Mouse (Mus musculus) hindlimb bud, embryonic 11.5 days (tissue): ENCODE data around the gene Rsph14.
"Not testable (repeated sequence)": the region's sequence is repeated elsewhere in the genome, so short reads cannot be mapped to it uniquely, and the experiment has no call there.

Experiments
- DNase-seq: peaks from one replicate; pipeline ENCODE4 v3.0.0-alpha.2; 2012; ENCODE audit warnings: low read depth, low spot score; ENCODE audit errors: extremely low spot score

Rsph14 gene

DNA sequence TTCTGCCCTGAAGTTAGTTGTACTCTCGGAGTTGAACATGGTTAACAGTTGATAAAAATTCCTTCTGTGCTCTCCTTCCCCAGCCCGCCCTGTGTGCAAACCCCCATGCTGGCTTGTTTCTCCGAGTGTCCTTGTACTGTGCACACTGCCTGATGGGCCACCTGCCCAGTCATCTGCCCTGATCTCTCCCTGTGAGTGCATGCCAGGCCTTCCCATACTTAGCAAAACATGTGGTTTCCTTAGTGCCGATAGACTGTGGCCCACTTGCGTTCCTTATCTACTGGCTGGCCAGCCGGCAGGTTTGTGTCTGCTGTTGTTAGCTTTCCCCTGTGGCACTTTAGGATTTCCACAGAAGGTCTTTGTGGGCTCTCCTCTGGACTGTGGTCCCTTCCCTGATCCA, 21.7 kb upstream of the Rsph14 start:
- no peak for DNase-seq

DNA sequence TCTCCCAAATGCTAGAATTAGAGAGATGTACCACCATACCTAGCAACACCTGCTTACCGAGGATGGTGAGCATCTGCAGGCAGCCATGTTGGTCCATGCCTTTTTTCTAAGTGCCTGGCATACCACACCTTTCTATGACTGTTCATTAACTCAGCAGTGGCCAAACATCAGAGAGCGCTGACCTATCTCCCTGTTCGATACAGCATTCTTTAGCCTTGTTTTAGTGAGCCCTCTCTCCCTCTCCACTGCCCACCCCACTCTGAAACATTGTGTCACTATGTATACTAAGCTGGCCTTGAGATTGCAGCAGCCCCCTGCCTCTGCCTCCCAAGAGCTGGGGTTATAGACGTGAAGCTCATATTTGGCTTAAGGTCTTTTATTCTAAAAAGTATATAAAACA, 21.3 kb upstream of the Rsph14 start:
- no peak for DNase-seq

DNA sequence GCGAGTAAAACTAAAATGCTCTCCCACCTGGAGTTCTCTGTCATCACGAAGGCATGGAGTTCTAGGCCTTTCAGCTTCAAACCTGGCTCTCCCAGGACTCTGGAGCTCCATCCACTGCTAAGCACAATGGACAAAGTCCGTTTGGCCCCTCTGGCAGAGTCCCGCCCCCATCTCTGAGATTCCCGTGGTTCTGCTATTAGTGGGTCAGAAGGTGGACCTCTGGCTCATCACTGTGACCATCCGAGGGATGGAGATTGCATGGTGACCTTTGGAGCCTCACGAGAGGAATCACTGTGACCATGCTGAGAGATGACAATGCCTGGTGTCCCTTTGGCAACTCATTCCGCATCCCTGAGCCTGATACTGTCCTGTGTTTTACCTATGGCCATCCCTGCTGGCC, 20.5 kb upstream of the Rsph14 start:
- DNase-seq: no peak

DNA sequence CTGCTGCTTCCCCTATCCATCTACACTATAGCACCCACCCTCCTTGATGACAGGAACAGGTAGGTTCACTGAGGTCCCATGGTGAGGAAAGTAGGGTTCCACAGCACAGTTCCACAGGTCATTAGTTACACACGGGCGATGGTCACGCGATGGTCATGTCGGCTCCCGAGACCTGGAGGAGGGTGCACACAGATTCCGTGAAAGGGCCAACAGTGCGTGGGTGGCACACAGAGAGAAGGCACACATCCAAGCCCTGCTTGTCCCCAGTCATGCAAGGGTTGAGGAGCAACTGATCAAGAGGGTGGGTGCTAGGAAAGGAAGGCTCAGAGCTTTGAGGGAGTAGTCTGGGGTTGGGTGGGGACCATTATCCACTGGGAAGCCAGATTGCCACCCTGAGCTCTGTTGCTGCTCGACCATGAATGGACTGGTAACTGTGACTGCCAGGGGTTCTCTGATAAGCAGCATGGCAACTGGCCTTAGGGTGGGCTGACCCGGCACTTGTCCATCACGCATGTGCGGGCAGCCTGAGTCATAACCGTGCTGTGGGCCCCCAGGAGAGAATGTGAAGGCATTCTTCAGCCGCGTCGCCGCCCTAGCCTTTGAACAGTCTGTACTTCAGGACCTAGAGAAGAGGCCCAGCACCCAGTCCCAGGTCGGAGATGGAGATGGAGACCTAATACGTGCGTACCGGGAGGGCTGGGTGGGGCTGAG, 19.1 kb upstream of the Rsph14 start:
- DNase-seq: no peak

DNA sequence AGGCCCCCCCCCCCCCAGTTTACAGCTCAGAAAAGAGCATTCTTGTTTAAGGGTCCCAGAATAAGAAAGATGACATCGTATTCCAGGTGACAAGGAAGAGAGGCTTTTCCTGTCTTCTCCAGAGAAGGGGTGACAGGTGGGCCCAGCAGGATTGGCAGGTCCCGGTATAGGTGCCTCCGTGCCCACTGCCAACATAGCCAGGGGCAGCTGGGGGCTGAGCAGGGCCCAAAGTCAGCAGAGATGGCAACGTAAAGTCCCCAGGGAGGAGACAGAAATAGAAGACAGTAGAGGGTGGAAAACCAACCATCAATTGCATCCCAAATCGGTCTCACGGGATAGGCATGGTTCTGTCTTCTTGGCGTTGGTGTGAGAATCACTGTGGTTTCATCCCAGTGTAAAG, 16.3 kb upstream of the Rsph14 start:
- DNase-seq: no peak

DNA sequence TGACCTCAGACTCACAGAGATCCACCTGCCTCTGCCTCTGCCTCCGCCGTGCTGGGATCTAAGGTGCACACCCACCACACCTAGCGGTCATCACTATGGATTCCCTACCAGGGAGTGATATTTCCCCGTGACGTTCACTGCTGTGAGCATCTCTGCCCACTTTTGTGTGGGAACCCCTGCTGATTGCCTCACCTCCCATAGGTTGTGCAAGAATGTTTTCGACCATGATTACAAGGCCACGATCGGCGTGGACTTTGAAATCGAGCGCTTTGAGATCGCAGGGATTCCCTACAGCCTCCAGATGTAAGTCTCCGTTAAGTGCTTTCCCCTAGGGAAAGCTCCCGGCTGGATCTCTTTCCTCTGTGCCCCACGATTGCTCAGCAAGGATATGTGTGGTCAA, 13.4 kb upstream of the Rsph14 start:
- DNase-seq: no peak

DNA sequence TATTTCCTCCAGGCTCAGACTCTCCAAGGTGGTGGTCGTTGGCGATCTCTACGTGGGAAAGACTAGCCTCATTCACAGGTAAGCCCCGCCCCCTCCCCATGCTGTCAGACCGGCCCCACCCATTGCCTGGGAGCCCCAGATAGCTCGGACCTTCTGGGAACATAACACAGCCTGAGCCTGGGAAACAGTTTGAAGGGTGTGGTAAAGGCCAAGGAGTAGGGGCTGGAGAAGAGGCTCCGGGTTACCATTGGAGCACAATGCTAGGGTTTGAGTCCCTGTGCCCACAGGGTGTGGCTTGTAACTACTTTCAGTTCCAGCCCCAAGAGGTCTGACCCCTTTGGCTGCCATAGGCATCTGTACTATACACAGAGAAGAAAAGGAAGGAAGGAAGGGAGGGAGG, 12.1 kb upstream of the Rsph14 start:
- no peak for DNase-seq

DNA sequence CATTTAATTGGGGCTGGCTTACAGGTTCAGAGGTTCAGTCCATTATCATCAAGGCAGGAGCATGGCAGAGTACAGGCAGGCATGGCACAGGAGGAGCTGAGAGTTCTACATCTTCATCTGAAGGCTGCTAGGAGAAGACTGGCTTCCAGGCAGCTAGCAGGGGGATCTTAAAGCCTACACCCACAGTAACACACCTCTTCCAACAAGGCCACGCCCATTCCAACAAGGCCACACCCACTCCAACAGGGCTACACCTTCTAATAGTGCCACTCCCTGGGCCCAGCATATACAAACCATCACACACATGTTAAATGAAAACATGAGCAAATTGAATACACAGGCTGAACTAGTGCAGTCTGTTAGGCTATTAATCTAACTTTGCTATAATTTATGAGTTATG, 9.7 kb upstream of the Rsph14 start:
- not testable (repeated sequence) for DNase-seq

DNA sequence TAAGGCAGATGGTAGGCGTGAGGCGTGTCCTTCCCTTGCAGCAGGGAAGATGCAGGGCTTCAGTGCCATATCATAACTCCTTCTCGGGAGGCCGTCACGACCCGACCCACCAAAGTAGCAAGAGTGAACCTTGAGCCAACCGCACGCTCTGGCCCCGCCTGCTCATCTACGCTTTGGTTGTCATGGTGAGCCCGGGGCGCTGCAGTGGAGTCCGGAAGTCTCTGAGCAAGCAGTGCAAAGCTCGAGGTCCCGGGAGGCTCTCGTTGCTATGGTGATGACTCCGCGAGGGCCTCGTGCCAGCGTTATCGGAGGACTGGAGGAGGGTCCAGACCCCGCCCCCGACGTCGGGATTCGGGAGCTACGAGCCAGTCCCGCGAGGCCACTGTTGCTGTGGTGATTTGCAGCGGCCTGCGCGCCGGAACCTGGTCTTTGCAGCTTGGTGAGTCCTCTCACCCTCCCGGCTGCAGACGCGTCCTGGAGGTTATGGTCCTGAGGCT, 4.5 kb upstream of the Rsph14 start, which contains the start of gene Rab36:
TSS of gene Rab36 (plus strand) at position 176 of the 497 bp plus-strand sequence.
- DNase-seq: peak; percentile 90

DNA sequence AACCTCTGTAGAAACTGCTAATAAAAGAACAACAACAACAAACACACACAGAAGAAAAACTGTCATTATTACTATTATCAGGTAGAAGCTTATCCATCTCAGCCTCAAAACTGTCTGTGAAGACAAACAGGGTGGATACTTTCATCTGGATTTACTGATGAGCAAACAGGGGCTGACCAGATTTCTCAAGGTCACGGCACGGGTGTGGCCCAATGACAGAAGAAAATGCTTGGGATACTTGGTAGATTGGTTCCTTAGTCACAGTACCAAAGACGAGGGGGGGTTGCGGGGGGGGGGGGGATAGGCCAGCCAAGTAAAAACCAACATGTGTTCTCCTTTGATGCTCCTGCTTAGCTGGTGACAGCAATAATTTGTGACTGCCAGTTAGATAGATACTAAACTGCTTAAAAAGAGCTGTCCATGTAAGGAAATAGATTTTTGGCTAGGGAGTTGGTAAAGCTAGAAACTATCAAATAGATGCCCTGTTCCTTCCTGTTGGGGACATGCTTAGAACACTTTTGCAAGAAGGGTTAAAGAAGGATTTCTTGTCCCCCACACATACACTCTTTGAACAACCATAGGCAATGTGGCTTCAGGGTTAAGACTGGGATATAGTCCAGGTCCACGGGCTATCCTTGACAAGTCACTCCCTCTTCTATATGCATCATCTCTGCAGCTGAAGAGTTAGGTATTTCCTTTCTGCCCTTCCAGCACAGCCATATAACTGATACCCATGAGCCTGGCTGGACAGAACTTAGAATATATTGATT, 856 bp downstream of the Rsph14 start:
- no peak for DNase-seq

DNA sequence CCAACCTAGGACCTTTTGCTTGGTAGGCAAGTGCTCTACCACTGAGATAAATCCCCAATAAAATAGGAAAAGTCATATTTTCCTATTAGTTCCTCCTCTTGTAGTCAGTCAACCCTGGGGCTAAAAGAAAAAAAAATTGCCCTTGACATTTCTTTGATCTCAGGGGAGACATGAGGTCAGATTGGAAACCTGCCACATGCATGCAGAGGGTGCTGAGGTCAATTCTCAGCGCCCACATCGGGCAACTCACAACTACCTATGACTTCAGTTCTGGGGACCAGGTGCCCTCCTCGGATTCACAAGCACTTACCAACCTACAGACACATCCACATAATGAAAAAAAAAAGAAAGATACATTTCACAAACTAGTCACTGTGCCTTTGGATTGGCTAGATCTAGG, 2.2 kb downstream of the Rsph14 start:
- DNase-seq: no peak

DNA sequence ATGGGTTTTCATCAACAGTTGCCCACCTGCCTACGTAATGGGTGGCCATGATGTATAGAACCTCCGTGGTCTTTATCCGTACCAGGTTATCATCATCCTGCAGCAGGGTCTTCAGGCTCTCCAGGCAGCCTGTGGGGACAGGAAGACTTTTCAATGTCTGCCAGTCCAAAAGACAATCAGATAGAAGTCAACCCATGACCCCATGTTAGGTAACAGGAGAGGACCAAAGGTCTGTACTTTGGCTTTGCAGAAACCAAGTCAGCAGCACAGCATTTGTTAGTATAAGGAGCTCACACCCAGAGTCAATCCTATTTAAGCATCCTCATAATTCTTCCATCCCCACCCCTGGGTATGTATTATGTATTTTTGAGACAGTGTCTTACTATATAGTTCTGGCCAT, 2.7 kb downstream of the Rsph14 start:
- DNase-seq: no peak

DNA sequence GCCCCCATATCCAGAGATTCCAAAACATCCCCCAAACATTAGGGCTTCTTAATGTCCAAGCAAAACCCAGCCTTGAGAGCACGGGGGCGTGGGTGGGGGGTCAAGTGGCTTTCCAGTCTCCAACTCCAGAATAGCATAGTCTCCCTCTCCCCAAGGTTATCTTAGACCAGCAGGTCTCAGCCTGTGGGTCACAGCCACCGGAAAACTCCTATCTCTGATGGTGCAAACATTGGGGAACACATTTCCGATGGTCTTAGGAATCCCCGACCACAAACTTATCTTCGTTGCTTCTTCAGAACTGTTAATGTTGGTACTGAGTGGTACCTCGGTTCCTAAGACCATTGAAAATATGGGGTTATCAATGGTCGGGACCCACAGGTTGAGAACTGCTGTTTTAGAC, 3.6 kb downstream of the Rsph14 start:
- no peak for DNase-seq

DNA sequence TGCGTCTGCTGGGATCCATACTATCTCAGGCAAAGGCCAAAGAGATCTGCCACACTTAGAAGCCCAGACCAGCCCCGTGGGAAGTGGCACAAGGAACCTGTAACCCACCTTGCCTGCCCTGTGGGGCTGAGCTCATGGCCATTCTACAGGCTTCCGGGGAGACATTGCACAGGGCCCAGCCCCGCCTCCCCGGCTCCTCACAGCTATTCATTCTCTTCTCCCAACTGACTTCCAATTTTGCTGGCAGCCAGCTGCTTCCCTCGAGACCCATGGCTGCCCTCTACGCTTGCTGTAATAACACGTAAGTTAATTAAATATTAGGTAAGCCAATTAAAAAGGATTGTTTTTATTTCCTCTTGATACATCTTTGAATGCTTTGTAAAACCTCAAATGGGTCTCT, 5.9 kb downstream of the Rsph14 start:
- DNase-seq: no peak

DNA sequence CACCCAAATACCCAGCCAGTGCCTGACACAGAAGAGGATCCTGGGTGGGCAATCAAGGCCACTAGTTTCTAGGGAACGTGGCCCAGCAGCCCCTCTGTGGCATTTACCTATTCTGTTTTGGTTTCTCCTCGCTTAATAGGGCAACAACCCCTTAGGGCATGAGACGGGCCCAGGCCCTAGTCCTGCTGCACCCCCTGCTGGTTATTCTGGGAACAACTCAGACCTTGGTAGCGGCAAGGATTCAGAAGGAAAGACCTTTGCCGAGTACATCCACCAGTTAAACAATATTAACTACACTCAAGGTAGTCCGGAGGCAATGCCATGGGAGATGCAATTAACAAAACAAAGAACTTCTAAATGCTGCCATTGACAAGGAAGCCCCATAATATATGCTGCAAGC, 11.2 kb downstream of the Rsph14 start:
- DNase-seq: no peak

DNA sequence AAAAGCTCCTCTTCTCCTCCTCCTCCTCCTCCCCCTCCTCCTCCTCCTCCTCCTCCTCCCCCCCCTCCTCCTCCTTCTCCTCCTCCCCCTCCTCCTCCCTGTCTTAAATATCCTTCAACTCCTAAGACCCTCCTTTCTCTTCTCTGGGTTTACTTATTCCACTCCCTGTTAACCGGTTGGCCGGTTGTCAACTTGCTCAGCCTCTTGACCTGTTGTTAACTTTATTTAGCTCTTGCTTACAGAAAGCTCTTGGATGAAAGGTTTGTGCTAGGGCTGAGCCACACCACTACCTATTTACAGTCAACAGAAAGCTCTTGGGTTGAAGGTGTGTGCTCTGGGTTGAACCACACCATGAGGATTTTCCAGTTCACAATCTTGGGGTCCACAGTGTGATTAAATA, 12.1 kb downstream of the Rsph14 start:
- DNase-seq: no peak

DNA sequence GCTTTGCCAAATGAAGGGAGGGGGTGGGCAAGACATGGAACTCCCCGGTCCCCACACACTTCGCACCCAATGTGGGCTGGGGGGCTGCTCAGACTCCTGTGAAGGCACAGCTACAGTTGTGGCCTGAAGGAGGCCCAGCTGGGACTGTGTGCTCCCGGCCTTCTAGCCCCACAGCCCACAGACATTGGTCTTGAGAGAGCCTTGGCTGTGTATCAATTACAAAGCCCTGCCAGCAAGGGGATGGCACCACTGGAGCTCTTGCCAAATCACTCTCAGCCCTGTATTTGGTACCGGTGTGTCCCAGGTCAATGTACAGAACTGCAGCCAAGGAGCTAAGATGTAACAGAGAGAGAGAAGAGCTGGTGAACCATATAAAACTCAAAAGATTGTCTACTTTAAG, 15.9 kb downstream of the Rsph14 start:
- DNase-seq: no peak

DNA sequence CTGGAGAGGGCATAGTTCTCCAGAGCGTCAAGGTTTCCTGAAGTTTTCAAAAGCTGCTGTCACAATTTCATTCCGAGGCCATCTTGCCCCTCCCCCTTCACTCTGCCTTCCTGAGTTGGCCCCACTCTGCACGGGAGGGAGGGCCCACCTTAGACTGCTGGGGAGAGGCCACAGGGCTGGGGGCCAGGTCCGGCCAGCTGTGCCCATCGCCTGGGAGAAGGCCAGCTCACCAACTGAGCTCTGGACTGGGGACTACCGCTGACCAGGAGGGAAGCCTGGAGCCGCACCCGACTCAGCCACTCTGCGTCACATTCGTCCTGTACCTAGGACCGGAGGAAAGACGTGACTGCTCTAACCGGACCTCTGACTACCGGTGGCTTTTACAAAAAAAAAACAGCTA, 16.9 kb downstream of the Rsph14 start:
- no peak for DNase-seq

DNA sequence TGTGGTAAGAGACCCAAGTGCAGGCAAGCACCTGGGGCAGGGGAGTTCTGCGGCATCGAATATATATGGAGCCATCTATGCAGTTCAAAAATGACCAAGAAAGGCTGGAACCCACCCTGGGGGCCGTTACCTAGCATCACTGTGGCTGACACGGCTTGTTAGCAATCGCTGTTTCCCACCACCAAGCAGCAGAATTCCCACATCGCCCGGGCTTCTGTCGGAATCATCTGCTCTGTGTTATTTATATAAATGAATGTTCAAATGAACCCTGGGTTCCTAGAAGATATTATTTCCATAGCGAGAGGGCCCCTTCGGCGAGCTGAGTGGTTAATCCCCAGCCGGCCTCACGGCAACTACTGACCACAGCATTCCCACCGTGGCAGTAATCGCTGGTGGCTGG, 21.7 kb downstream of the Rsph14 start:
- no peak for DNase-seq

DNA sequence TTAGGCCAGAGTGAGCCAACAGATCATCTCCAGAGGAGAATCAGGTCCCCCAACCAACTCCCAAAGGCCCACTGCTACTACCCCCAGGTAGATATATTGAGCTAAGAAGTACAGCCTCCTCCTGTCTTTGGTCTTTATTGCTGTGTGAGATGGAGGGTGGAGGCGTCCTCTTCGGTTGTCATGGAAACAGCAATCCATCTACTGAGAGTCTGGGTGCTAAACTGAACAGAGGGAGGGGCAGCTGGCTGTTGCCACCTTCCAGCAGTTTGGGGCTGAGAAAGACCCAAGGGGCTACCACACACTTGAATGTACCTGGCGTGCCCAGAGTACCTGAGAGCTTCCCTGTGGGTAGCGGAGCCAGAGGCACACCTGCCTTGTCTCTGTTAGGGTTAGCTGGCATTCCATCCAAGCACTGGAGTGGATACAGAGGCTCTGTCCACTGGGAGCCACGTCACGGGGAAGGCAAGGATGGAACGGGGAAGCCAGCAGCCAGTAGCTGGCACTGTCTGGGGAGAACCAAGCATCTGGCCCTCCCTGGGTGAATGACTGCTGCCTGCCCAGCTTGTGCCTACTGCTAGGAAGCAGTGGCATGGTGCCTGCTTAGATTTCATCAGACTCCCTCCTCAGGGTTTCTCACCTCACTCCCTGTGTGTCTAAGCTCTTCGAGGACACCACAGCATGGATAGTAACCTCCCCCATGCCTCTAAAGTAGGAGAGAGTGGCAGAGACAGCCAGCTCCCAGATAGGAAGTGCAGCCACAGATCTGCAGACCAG, 25.3 kb downstream of the Rsph14 start:
- DNase-seq: no peak

DNA sequence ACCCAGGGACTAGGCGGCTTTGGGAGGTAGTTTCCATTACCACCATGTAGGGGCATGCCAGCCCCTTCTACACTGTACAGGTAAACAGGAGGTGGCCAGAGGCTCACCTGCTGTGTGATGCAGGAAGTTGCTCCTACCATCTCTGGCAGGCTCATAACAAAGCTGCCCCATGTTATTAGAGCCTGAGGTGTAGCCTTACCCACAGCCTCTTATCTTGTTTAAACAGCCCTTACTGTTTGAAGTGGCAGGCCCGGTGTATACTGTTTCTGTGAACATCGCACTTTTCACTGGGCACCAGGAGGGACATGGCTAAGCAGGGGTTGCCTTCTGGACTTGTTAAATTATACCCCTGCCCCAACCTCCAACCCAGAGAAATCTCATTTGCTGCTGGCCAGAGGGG, 28.3 kb downstream of the Rsph14 start:
- DNase-seq: no peak

DNA sequence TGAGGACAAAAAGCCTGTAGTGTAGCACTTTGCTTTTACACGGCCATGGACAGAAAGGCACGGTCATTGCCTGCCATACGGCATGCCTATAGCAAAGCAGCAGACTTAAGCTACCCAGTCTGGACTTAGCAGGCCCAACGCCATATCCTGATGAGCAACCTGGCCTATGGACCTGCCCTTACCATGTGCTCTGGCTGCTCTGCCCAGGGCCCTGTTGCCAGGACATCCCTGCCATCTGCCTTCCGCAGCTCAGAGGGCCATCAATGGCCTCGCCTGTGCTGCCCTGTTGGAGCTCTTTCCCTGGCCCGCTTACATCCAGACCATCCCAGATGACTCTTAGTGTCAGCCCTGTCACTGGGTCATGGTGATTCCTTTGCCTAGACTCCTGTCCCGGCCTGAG, 31.0 kb downstream of the Rsph14 start:
- DNase-seq: no peak
